Mouse (Mus musculus) heart, embryonic 12.5 days (tissue): ENCODE results near the gene Slc22a8. TPM values are rescaled to one million over a fixed set of nuclear protein-coding genes. Genes with fewer than 3 reads are reported as not detected.
A peak's percentile ranks its signal among the peaks of the same experiment; 100 is the strongest.

Source experiments
- ATAC-seq: fragments of 200-750 bp; cut with Nextera tagmentation; 2 replicates; pipeline ENCODE4 v1.8.0; 2017; ENCODE audit warnings: moderate TSS enrichment, moderate library complexity; ENCODE audit not compliant: insufficient number of reproducible peaks, low FRiP score
- H3K27ac ChIP-seq: fragments of 300-500 bp; sonication (generic); 2 replicates; pipeline ENCODE4 v1.5.1; 2016; ENCODE audit warnings: mild to moderate bottlenecking, moderate library complexity; ENCODE audit not compliant: poor library complexity, severe bottlenecking
- H3K27me3 ChIP-seq: fragments of 300-500 bp; sonication (generic); replicated peaks from 2 replicates; pipeline ENCODE4 v1.6.1; 2016; ENCODE audit warnings: mild to moderate bottlenecking, moderate library complexity
- H3K36me3 ChIP-seq: fragments of 300-500 bp; sonication (generic); 2 replicates; pipeline ENCODE4 v1.6.1; 2016; ENCODE audit warnings: mild to moderate bottlenecking, moderate library complexity
- H3K4me1 ChIP-seq: fragments of 300-500 bp; sonication (generic); replicated peaks from 2 replicates; pipeline ENCODE4 v1.6.1; 2016; ENCODE audit warnings: mild to moderate bottlenecking
- H3K4me2 ChIP-seq: fragments of 300-500 bp; sonication (generic); 2 replicates; pipeline ENCODE4 v1.6.1; 2016; ENCODE audit warnings: mild to moderate bottlenecking, moderate library complexity
- H3K4me3 ChIP-seq: fragments of 300-500 bp; sonication (generic); 2 replicates; pipeline ENCODE4 v1.5.1; 2016; ENCODE audit warnings: mild to moderate bottlenecking
- H3K9ac ChIP-seq: fragments of 300-500 bp; sonication (generic); 2 replicates; pipeline ENCODE4 v1.6.1; 2016; ENCODE audit warnings: mild to moderate bottlenecking, moderate library complexity
- H3K9me3 ChIP-seq: fragments of 300-500 bp; sonication (generic); replicated peaks from 2 replicates; pipeline ENCODE4 v1.6.1; 2016; ENCODE audit warnings: mild to moderate bottlenecking, moderate library complexity
- WGBS: fragments of 180-500 bp; shearing (Covaris S2); methylation state at CpG from one replicate; pipeline ENCODE4 v1.1.7; 2016; 5-methylcytosine and 5-hydroxymethylcytosine counted together
- polyA plus RNA-seq: library from polyadenylated mRNA; unstranded; fragments of >200 nt; fragmentation: Nextera tagmentation; extraction: Ambion mirVana; gene quantifications from 2 replicates; pipeline ENCODE4 v1.2.1, GENCODE M21; 2016

The Slc22a8 gene
- polyA plus RNA-seq, 1 experiment from 2014 or later, result not detected

DNA sequence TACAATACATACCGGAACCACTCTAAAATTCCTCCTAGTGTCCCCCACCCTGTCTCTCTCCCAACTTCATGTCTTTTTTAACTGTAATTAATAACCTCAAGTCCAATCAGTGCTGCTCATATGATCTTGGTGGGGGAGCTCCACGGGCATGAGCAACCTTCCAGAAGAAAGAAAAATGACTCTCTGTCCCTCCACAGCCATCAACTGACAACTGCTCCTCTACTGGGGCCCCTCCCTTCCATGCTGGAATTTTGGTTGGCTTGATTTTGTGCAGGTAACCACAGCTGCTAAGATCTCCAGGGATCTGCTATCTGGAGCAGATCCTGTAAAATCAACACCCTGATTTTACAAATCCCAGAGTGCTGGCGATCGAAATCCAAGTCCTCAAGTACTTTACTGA lies 13.6 kb upstream of the Slc22a8 start:
- Histone ChIP-seq H3K4me3 (no peak overlapping the region), H3K27ac (no peak overlapping the region), H3K36me3 (no peaks in the 10 kb centered on the region), H3K4me1 (peaks cover 10% of the 10 kb centered on the region; the same call in 1 of the 2 replicates), H3K27me3 (no peaks in the 10 kb centered on the region), H3K9me3 (no peaks in the 10 kb centered on the region), H3K9ac (no peak overlapping the region), H3K4me2 (no peak overlapping the region)
- WGBS, result 82% methylated on average over 4 of the region's 4 CpGs
- ATAC-seq, result no peak

DNA sequence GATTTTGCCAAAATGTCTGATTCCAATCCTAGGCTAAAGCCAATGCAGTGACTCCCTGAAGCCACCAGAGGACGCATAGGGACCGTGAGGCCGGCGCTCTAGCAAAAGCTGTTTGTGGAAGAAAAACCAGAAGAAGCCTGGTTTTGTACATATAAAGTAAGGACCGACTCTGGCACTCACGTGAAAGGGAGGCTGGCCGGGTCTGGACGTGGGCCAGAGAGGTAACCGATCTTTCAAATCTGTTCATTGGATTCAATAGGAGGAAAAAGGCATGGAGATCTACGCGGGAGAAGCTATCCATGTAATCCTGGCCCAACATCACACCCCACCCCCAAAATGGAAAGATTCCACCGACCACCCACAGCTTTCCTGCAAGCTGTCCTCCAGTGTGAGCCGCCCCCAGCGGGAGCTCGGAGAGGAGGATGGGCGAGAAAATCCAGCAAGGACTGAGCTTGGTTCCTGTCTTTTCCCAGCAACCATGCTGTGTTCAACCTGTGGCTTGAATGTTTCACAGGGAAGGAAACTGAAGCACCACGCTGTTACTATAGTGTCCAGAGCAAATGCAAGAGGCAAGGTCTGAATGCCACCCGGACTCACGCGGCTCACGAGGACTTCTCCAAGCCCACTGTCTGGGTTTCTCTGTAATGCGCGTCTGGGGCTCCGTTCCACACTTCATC lies 12.6 kb upstream of the Slc22a8 start:
- Histone ChIP-seq H3K4me3 (peak overlapping the region; percentile 42), H3K27me3 (no peaks in the 10 kb centered on the region), H3K9ac (peak overlapping the region; percentile 60), H3K4me1 (peaks cover 7% of the 10 kb centered on the region; the same call in 1 of the 2 replicates), H3K27ac (no peak overlapping the region), H3K36me3 (no peaks in the 10 kb centered on the region), H3K9me3 (no peaks in the 10 kb centered on the region), H3K4me2 (peak overlapping the region; percentile 90)
- WGBS, result 6% methylated on average over 24 of the region's 24 CpGs
- peak; percentile 55; the same call in 1 of the 2 replicates for ATAC-seq

DNA sequence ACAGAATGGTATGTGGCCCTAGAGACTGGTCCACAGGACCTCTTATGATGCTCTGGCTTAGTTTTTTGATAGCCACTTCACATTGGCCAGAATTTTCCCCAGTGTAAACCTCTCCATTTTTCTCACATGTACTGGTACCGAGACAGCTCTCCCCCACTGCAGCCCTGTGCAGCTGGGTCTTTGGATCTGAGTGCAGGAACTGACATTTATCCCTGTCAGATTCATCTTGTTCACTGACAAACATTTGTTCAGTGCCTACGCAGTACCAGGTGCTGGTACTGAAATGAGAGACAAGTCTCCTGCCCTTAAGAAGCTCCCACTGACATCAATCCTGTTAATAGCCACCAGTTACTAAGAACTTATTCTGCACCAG lies 12.1 kb upstream of the Slc22a8 start:
- H3K9ac ChIP-seq, result no peak overlapping the region; the same call in 1 of the 2 replicates
- H3K9me3 ChIP-seq, result no peaks in the 10 kb centered on the region
- H3K4me1 ChIP-seq, result peaks cover 7% of the 10 kb centered on the region; the same call in 1 of the 2 replicates
- H3K36me3 ChIP-seq, result no peaks in the 10 kb centered on the region
- 61% methylated on average over 2 of the region's 2 CpGs for WGBS
- H3K27ac ChIP-seq, result no peak overlapping the region
- peak overlapping the region; percentile 42 for H3K4me3 ChIP-seq
- H3K27me3 ChIP-seq, result no peaks in the 10 kb centered on the region
- no peak for ATAC-seq
- peak overlapping the region; percentile 90 for H3K4me2 ChIP-seq

DNA sequence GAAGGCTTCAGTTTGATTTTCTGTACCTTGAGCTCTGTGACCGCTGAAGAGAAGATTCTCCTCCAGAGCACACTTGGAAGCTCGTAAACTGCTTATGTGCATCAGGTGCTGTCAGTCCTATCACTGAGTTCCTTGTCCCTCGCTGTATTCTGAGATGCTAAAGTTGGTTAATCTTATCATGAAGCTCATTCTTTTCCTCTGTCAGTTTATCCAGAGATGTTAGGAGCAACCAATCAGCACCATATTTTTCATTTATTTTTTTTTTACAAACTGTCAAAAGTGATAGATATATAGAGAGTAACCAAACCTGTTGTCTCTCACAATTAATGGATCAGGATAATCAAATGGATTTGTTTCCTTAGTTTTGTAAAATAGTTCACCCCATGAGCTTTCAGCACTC lies 5.8 kb upstream of the Slc22a8 start:
- ATAC-seq, result no peak
- WGBS, result 49% methylated on average over 3 of the region's 3 CpGs

DNA sequence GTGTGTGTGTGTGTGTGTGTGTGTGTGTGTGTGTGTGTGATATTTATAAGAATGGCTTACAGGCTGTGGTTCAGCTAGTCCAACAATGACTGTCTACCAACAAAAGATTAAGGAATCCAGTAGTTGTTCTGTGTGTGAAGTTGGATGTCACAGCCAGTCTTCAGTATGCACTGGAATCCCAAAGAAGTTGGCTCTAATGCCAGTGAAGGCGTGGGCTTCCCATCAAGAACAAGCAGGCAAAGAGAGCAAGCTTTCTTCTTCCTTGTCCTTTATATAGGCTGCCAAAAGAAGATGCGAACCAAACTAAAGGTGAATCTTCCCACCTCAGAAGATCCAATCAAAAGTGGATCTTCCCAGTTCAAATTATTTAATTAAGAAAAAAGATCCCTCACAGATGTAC lies 5.2 kb upstream of the Slc22a8 start:
- WGBS, result 87% methylated on average over 2 of the region's 2 CpGs
- H3K27ac ChIP-seq, result no peak overlapping the region
- H3K4me1 ChIP-seq, result no peaks in the 10 kb centered on the region
- H3K4me2 ChIP-seq, result no peak overlapping the region
- no peak overlapping the region for H3K4me3 ChIP-seq
- no peak for ATAC-seq
- H3K36me3 ChIP-seq, result no peaks in the 10 kb centered on the region
- no peaks in the 10 kb centered on the region for H3K27me3 ChIP-seq
- no peaks in the 10 kb centered on the region for H3K9me3 ChIP-seq
- no peak overlapping the region for H3K9ac ChIP-seq

More for the DNA sequence above, 5.8 kb upstream of the Slc22a8 start:
- no peaks in the 10 kb centered on the region for H3K36me3 ChIP-seq
- H3K9me3 ChIP-seq, result no peaks in the 10 kb centered on the region
- H3K9ac ChIP-seq, result no peak overlapping the region
- no peaks in the 10 kb centered on the region for H3K4me1 ChIP-seq
- no peak overlapping the region for H3K4me3 ChIP-seq
- H3K27ac ChIP-seq, result no peak overlapping the region
- H3K27me3 ChIP-seq, result no peaks in the 10 kb centered on the region
- no peak overlapping the region for H3K4me2 ChIP-seq

DNA sequence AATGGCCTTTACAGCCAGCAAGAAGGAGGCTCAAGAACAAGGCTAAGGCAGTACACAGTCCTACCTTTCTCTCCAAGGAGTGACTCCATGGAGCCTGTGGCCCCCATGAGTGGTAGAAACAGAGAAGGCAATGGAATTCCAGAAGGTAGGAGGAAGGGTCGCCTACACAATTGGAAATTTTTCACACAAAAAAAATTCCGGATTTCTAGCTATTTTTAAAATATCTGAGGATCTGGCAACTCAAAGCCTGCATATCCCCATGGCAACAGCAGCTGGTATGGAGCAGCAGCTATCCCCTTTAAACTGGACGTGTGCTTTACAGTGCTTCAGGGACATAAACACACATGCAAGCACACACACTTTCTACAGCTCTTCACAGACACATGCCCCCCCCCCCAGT lies 4.7 kb upstream of the Slc22a8 start:
- WGBS, result 53% methylated on average over 3 of the region's 3 CpGs
- Histone ChIP-seq H3K4me3 (no peak overlapping the region), H3K9me3 (no peaks in the 10 kb centered on the region), H3K27ac (no peak overlapping the region), H3K4me1 (no peaks in the 10 kb centered on the region), H3K9ac (no peak overlapping the region), H3K36me3 (no peaks in the 10 kb centered on the region), H3K4me2 (no peak overlapping the region), H3K27me3 (no peaks in the 10 kb centered on the region)
- no peak for ATAC-seq

- Histone ChIP-seq H3K4me3 (no peak overlapping the region), H3K9ac (no peak overlapping the region), H3K27me3 (no peaks in the 10 kb centered on the region), H3K27ac (no peak overlapping the region), H3K36me3 (no peaks in the 10 kb centered on the region), H3K4me2 (no peak overlapping the region), H3K9me3 (no peaks in the 10 kb centered on the region), H3K4me1 (no peaks in the 10 kb centered on the region)
- no peak for ATAC-seq
- 50% methylated on average over 1 of the region's 1 CpGs for WGBS
Observed at GRCm38 (mm10) chr19:8587315-8587714, 3.7 kb upstream of the Slc22a8 start.

GRCm38 (mm10) chr19:8592155-8592554 lies 1.1 kb downstream of the Slc22a8 start:
- 57% methylated on average over 2 of the region's 2 CpGs for WGBS
- Histone ChIP-seq H3K27ac (no peak overlapping the region), H3K4me2 (no peak overlapping the region), H3K9me3 (no peaks in the 10 kb centered on the region), H3K4me1 (peaks cover 21% of the 10 kb centered on the region), H3K36me3 (no peaks in the 10 kb centered on the region), H3K27me3 (no peaks in the 10 kb centered on the region), H3K9ac (no peak overlapping the region), H3K4me3 (no peak overlapping the region)
- ATAC-seq, result no peak

- Histone ChIP-seq H3K4me1 (peaks cover 21% of the 10 kb centered on the region), H3K9me3 (no peaks in the 10 kb centered on the region), H3K4me3 (no peak overlapping the region), H3K4me2 (no peak overlapping the region), H3K9ac (no peak overlapping the region), H3K36me3 (no peaks in the 10 kb centered on the region), H3K27me3 (no peaks in the 10 kb centered on the region), H3K27ac (no peak overlapping the region)
- 62% methylated on average over 6 of the region's 6 CpGs for WGBS
- ATAC-seq, result no peak
Observed at GRCm38 (mm10) chr19:8592873-8593408, 1.9 kb downstream of the Slc22a8 start.

GRCm38 (mm10) chr19:8593833-8594232 lies 2.8 kb downstream of the Slc22a8 start:
- H3K9ac ChIP-seq, result no peak overlapping the region
- H3K4me1 ChIP-seq, result peaks cover 21% of the 10 kb centered on the region
- no peaks in the 10 kb centered on the region for H3K36me3 ChIP-seq
- no peak for ATAC-seq
- H3K27ac ChIP-seq, result no peak overlapping the region
- 80% methylated on average over 11 of the region's 11 CpGs for whole genome bisulfite sequencing
- H3K27me3 ChIP-seq, result no peaks in the 10 kb centered on the region
- H3K9me3 ChIP-seq, result no peaks in the 10 kb centered on the region
- H3K4me2 ChIP-seq, result no peak overlapping the region
- H3K4me3 ChIP-seq, result no peak overlapping the region

- H3K9me3 ChIP-seq, result no peaks in the 10 kb centered on the region
- no peak overlapping the region for H3K27ac ChIP-seq
- no peaks in the 10 kb centered on the region for H3K27me3 ChIP-seq
- no peak overlapping the region for H3K9ac ChIP-seq
- no peaks in the 10 kb centered on the region for H3K36me3 ChIP-seq
- no peak overlapping the region for H3K4me2 ChIP-seq
- no peak for ATAC-seq
- H3K4me1 ChIP-seq, result peaks cover 21% of the 10 kb centered on the region
- 8% methylated on average over 1 of the region's 1 CpGs for WGBS
- no peak overlapping the region for H3K4me3 ChIP-seq
Observed at GRCm38 (mm10) chr19:8594518-8594917, 3.5 kb downstream of the Slc22a8 start.

DNA sequence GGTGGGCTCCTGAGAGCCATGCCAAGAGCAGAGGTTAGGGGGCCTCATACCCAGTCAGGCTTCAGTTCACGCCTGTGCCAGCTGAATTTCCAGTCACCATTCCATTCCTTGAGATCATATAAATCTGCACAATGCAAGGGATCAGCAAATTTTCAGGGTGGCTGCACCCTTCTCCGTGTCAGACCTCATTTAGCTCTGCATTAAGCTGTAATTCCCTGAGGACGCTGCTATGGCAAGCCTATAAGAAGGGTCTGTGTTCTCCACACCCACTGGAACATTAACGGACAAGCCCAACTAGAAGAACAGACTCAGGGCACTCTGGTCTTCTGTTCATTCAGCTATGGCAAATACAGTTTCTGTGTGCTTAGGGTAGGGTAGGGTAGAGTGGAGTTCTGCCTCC lies 6.2 kb downstream of the Slc22a8 start:
- Histone ChIP-seq H3K4me1 (peaks cover 32% of the 10 kb centered on the region), H3K4me2 (no peak overlapping the region), H3K27me3 (no peaks in the 10 kb centered on the region), H3K27ac (no peak overlapping the region), H3K9me3 (no peaks in the 10 kb centered on the region), H3K9ac (no peak overlapping the region), H3K36me3 (no peaks in the 10 kb centered on the region), H3K4me3 (no peak overlapping the region)
- no peak for ATAC-seq
- 80% methylated on average over 4 of the region's 4 CpGs for whole genome bisulfite sequencing
